Mouse (Mus musculus): ENCODE results near the gene Aass. TPM values are rescaled to one million over a fixed set of nuclear protein-coding genes. Genes with fewer than 3 reads are reported as not detected.
A peak's percentile ranks its signal among the peaks of the same experiment; 100 is the strongest.
"Not testable (repeated sequence)": the region's sequence is repeated elsewhere in the genome, so short reads cannot be mapped to it uniquely, and the experiment has no call there.

Aass gene
- 0.74 and 0.94 TPM in 2 replicates for polyA plus RNA-seq (2014; fragmentation: Nextera tagmentation; extraction: Ambion mirVana)

GRCm38 (mm10) chr6:23132573-23133181 is at the start of gene Aass:
TSS of gene Aass (minus strand) at chr6:23132986.
- H3K4me2 ChIP-seq (ENCODE audit: low read length) = peak within 1 kb of the TSS; percentile 77
- peak within 1 kb of the TSS; percentile 36 for H3K4me3 ChIP-seq (ENCODE audit: low read depth, low read length)
- H3K9ac ChIP-seq (ENCODE audit: low read length) = peak within 1 kb of the TSS; percentile 56
- no peaks in the 10 kb centered on the region for H3K9me3 ChIP-seq (replicated peaks; ENCODE audit: control insufficient read depth, low read length)
- under 1% methylated on average over 20 of the region's 20 CpGs for WGBS
- no peaks in the 10 kb centered on the region for H3K36me3 ChIP-seq (ENCODE audit: control insufficient read depth, insufficient read depth, low read length)
- H3K27ac ChIP-seq (ENCODE audit: low read depth, low read length) = no peak within 1 kb of the TSS
- DNase-seq (ENCODE audit: low spot score) = peak; percentile 31
- ATAC-seq = peak; percentile 85
- H3K27me3 ChIP-seq (replicated peaks; ENCODE audit: control insufficient read depth, insufficient read depth, low read length) = no peaks in the 10 kb centered on the region
- H3K4me1 ChIP-seq (ENCODE audit: control insufficient read depth, insufficient read depth, low read length) = peaks cover 5% of the 10 kb centered on the region; the same call in 1 of the 2 replicates

- Histone ChIP-seq H3K9me3 (replicated peaks; ENCODE audit: control insufficient read depth, low read length) (no peaks in the 10 kb centered on the region), H3K4me1 (ENCODE audit: control insufficient read depth, insufficient read depth, low read length) (no peaks in the 10 kb centered on the region), H3K4me2 (ENCODE audit: low read length) (no peak overlapping the region), H3K36me3 (ENCODE audit: control insufficient read depth, insufficient read depth, low read length) (no peaks in the 10 kb centered on the region), H3K27ac (ENCODE audit: low read depth, low read length) (no peak overlapping the region), H3K9ac (ENCODE audit: low read length) (no peak overlapping the region), H3K4me3 (ENCODE audit: low read depth, low read length) (no peak overlapping the region), H3K27me3 (replicated peaks; ENCODE audit: control insufficient read depth, insufficient read depth, low read length) (0 out of 2 replicates have a peak, but pooled peaks cover 6% of the 10 kb centered on the region)
- ATAC-seq (0 out of 2 replicates have a peak, but pooled peaks have one; percentile 48), DNase-seq (ENCODE audit: low spot score) (peak; percentile 71)
- 15% methylated on average over 8 of the region's 8 CpGs for WGBS
Observed at GRCm38 (mm10) chr6:23180096-23180495, 47.3 kb upstream of the Aass start.

GRCm38 (mm10) chr6:23163824-23164223 is 31.0 kb upstream of the Aass start:
- not testable (repeated sequence) for H3K4me1 ChIP-seq (ENCODE audit: control insufficient read depth, insufficient read depth, low read length); H3K4me2 ChIP-seq (ENCODE audit: low read length); H3K9ac ChIP-seq (ENCODE audit: low read length); H3K4me3 ChIP-seq (ENCODE audit: low read depth, low read length); ATAC-seq; DNase-seq (ENCODE audit: low spot score); H3K27ac ChIP-seq (ENCODE audit: low read depth, low read length); H3K36me3 ChIP-seq (ENCODE audit: control insufficient read depth, insufficient read depth, low read length); H3K9me3 ChIP-seq (replicated peaks; ENCODE audit: control insufficient read depth, low read length); H3K27me3 ChIP-seq (replicated peaks; ENCODE audit: control insufficient read depth, insufficient read depth, low read length)
- WGBS = 42% methylated on average over 1 of the region's 2 CpGs

- not testable (repeated sequence) for H3K27ac ChIP-seq (ENCODE audit: low read depth, low read length); ATAC-seq; H3K9me3 ChIP-seq (replicated peaks; ENCODE audit: control insufficient read depth, low read length); H3K9ac ChIP-seq (ENCODE audit: low read length); H3K36me3 ChIP-seq (ENCODE audit: control insufficient read depth, insufficient read depth, low read length); DNase-seq (ENCODE audit: low spot score); H3K27me3 ChIP-seq (replicated peaks; ENCODE audit: control insufficient read depth, insufficient read depth, low read length); H3K4me3 ChIP-seq (ENCODE audit: low read depth, low read length); H3K4me2 ChIP-seq (ENCODE audit: low read length); H3K4me1 ChIP-seq (ENCODE audit: control insufficient read depth, insufficient read depth, low read length)
- 66% methylated on average over 2 of the region's 3 CpGs for whole genome bisulfite sequencing
Observed at GRCm38 (mm10) chr6:23156357-23156756, 23.6 kb upstream of the Aass start.

GRCm38 (mm10) chr6:23153112-23153511 is 20.3 kb upstream of the Aass start:
- Histone ChIP-seq H3K4me2 (ENCODE audit: low read length) (no peak overlapping the region), H3K36me3 (ENCODE audit: control insufficient read depth, insufficient read depth, low read length) (no peaks in the 10 kb centered on the region), H3K27ac (ENCODE audit: low read depth, low read length) (no peak overlapping the region), H3K9ac (ENCODE audit: low read length) (no peak overlapping the region), H3K4me1 (ENCODE audit: control insufficient read depth, insufficient read depth, low read length) (no peaks in the 10 kb centered on the region), H3K9me3 (replicated peaks; ENCODE audit: control insufficient read depth, low read length) (no peaks in the 10 kb centered on the region), H3K4me3 (ENCODE audit: low read depth, low read length) (no peak overlapping the region), H3K27me3 (replicated peaks; ENCODE audit: control insufficient read depth, insufficient read depth, low read length) (no peaks in the 10 kb centered on the region)
- DNase-seq (ENCODE audit: low spot score) (no peak), ATAC-seq (no peak)
- 88% methylated on average over 2 of the region's 2 CpGs for WGBS

DNA sequence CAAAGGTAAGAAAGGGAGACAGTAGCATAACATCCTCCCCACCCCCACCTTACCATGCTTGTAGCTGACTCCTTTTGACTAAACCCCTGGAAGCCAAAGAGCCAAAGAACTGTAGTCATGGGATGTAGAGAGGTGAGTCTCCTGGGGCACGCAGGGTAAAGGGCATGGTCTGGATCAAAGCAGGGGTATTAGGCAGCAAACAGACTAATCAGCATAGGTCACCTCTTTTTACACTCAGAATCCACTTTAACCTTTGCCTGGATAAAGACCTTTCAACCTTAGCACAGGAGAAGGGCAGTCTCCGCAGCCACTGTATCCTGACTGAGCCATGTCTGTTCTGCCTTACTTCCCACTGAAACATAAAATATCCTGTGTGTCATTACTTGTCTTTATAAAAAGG is 14.4 kb upstream of the Aass start:
- Histone ChIP-seq H3K27ac (ENCODE audit: low read depth, low read length) (no peak overlapping the region), H3K4me1 (ENCODE audit: control insufficient read depth, insufficient read depth, low read length) (no peaks in the 10 kb centered on the region), H3K9me3 (replicated peaks; ENCODE audit: control insufficient read depth, low read length) (no peaks in the 10 kb centered on the region), H3K9ac (ENCODE audit: low read length) (no peak overlapping the region), H3K27me3 (replicated peaks; ENCODE audit: control insufficient read depth, insufficient read depth, low read length) (no peaks in the 10 kb centered on the region), H3K4me2 (ENCODE audit: low read length) (no peak overlapping the region), H3K36me3 (ENCODE audit: control insufficient read depth, insufficient read depth, low read length) (no peaks in the 10 kb centered on the region), H3K4me3 (ENCODE audit: low read depth, low read length) (no peak overlapping the region)
- ATAC-seq (no peak), DNase-seq (ENCODE audit: low spot score) (no peak)
- WGBS = 81% methylated on average over 2 of the region's 2 CpGs

GRCm38 (mm10) chr6:23143980-23144379 is 11.2 kb upstream of the Aass start:
- Histone ChIP-seq H3K27ac (ENCODE audit: low read depth, low read length) (no peak overlapping the region), H3K4me2 (ENCODE audit: low read length) (no peak overlapping the region), H3K27me3 (replicated peaks; ENCODE audit: control insufficient read depth, insufficient read depth, low read length) (no peaks in the 10 kb centered on the region), H3K9ac (ENCODE audit: low read length) (no peak overlapping the region), H3K4me3 (ENCODE audit: low read depth, low read length) (no peak overlapping the region), H3K36me3 (ENCODE audit: control insufficient read depth, insufficient read depth, low read length) (no peaks in the 10 kb centered on the region), H3K9me3 (replicated peaks; ENCODE audit: control insufficient read depth, low read length) (no peaks in the 10 kb centered on the region), H3K4me1 (ENCODE audit: control insufficient read depth, insufficient read depth, low read length) (no peaks in the 10 kb centered on the region)
- DNase-seq (ENCODE audit: low spot score) = no peak
- no peak for ATAC-seq

GRCm38 (mm10) chr6:23131015-23131414 is 1.8 kb downstream of the Aass start:
- H3K9me3 ChIP-seq (replicated peaks; ENCODE audit: control insufficient read depth, low read length) = no peaks in the 10 kb centered on the region
- H3K27ac ChIP-seq (ENCODE audit: low read depth, low read length) = no peak overlapping the region
- H3K4me2 ChIP-seq (ENCODE audit: low read length) = no peak overlapping the region
- WGBS = 81% methylated on average over 4 of the region's 4 CpGs
- no peaks in the 10 kb centered on the region for H3K36me3 ChIP-seq (ENCODE audit: control insufficient read depth, insufficient read depth, low read length)
- H3K4me3 ChIP-seq (ENCODE audit: low read depth, low read length) = no peak overlapping the region
- no peaks in the 10 kb centered on the region for H3K27me3 ChIP-seq (replicated peaks; ENCODE audit: control insufficient read depth, insufficient read depth, low read length)
- DNase-seq (ENCODE audit: low spot score) (no peak), ATAC-seq (no peak)
- peaks cover 5% of the 10 kb centered on the region; the same call in 1 of the 2 replicates for H3K4me1 ChIP-seq (ENCODE audit: control insufficient read depth, insufficient read depth, low read length)
- no peak overlapping the region for H3K9ac ChIP-seq (ENCODE audit: low read length)

DNA sequence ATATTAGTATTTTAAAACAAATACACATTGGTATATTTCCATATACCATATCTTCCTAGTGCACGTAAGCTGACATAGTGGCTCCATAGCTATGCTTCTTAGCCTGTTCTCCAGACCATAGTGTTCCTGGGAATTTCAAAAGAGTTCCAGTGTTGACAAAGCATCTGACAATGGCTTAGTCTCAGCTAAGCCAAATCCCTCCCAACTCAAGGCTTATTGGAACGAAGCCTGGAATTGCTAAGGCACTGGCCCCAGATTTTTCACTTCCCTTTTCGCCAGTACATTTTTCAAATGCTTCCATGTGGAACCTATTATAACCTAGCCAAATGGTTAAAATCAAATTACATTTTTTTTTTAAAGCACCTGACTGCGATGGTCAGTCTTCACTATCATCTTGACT is 3.6 kb downstream of the Aass start:
- no peak overlapping the region for H3K27ac ChIP-seq (ENCODE audit: low read depth, low read length)
- DNase-seq (ENCODE audit: low spot score) (peak; percentile 60), ATAC-seq (no peak)
- peaks cover 5% of the 10 kb centered on the region; the same call in 1 of the 2 replicates for H3K4me1 ChIP-seq (ENCODE audit: control insufficient read depth, insufficient read depth, low read length)
- no peaks in the 10 kb centered on the region for H3K9me3 ChIP-seq (replicated peaks; ENCODE audit: control insufficient read depth, low read length)
- no peak overlapping the region for H3K9ac ChIP-seq (ENCODE audit: low read length)
- WGBS = 50% methylated on average over 4 of the region's 4 CpGs
- H3K4me3 ChIP-seq (ENCODE audit: low read depth, low read length) = no peak overlapping the region
- no peaks in the 10 kb centered on the region for H3K27me3 ChIP-seq (replicated peaks; ENCODE audit: control insufficient read depth, insufficient read depth, low read length)
- H3K4me2 ChIP-seq (ENCODE audit: low read length) = no peak overlapping the region
- H3K36me3 ChIP-seq (ENCODE audit: control insufficient read depth, insufficient read depth, low read length) = no peaks in the 10 kb centered on the region
